Mouse (Mus musculus): ENCODE measurements around the gene Polr2l. TPM values are rescaled to one million over a fixed set of nuclear protein-coding genes. Genes with fewer than 3 reads are reported as not detected.

Polr2l gene
- polyA plus RNA-seq, 1 experiment from 2014 or later, result 73.9 TPM

- Histone ChIP-seq H3K4me1 (replicated peaks; ENCODE audit: control insufficient read depth, insufficient read depth, low read length) (peaks cover 24% of the 10 kb centered on the region), H3K27me3 (ENCODE audit: control insufficient read depth, insufficient read depth, low read length) (no peaks in the 10 kb centered on the region; the same call in 1 of the 2 replicates), H3K36me3 (ENCODE audit: control insufficient read depth, insufficient read depth, low read length) (peaks cover 2% of the 10 kb centered on the region; the same call in 1 of the 2 replicates), H3K4me2 (ENCODE audit: low read depth, low read length, severe bottlenecking) (peak within 1 kb of the TSS; percentile 96), H3K4me3 (ENCODE audit: low read depth, low read length) (peak within 1 kb of the TSS; percentile 58), H3K27ac (ENCODE audit: low read depth, low read length) (peak within 1 kb of the TSS; percentile 37; the same call in 1 of the 2 replicates), H3K9me3 (ENCODE audit: control insufficient read depth, low read length) (no peaks in the 10 kb centered on the region), H3K9ac (ENCODE audit: low read length) (peak within 1 kb of the TSS; percentile 81)
- ATAC-seq (replicated peaks; ENCODE audit: low FRiP score), result peak; percentile 77
- DNase-seq (ENCODE audit: low spot score), result peak; percentile 91
- 6% methylated on average over 53 of the region's 53 CpGs for WGBS
These were observed 37.5 kb downstream of the Polr2l start, which contains the start of gene Slc25a22 for GRCm38 (mm10) chr7:141437178-141438120. TSS of gene Slc25a22 (minus strand) at chr7:141437892.

GRCm38 (mm10) chr7:141436523-141436892, 38.4 kb downstream of the Polr2l start:
- H3K9me3 ChIP-seq (ENCODE audit: control insufficient read depth, low read length), result no peaks in the 10 kb centered on the region
- DNase-seq (ENCODE audit: low spot score) (no peak), ATAC-seq (replicated peaks; ENCODE audit: low FRiP score) (no peak)
- H3K27me3 ChIP-seq (ENCODE audit: control insufficient read depth, insufficient read depth, low read length), result no peaks in the 10 kb centered on the region; the same call in 1 of the 2 replicates
- peak overlapping the region; percentile 81 for H3K9ac ChIP-seq (ENCODE audit: low read length)
- peak overlapping the region; percentile 58 for H3K4me3 ChIP-seq (ENCODE audit: low read depth, low read length)
- peak overlapping the region; percentile 96 for H3K4me2 ChIP-seq (ENCODE audit: low read depth, low read length, severe bottlenecking)
- peaks cover 22% of the 10 kb centered on the region for H3K4me1 ChIP-seq (replicated peaks; ENCODE audit: control insufficient read depth, insufficient read depth, low read length)
- peaks cover 2% of the 10 kb centered on the region; the same call in 1 of the 2 replicates for H3K36me3 ChIP-seq (ENCODE audit: control insufficient read depth, insufficient read depth, low read length)
- 49% methylated on average over 2 of the region's 2 CpGs for WGBS
- H3K27ac ChIP-seq (ENCODE audit: low read depth, low read length), result no peak overlapping the region

- H3K36me3 ChIP-seq (ENCODE audit: control insufficient read depth, insufficient read depth, low read length), result peaks cover 2% of the 10 kb centered on the region; the same call in 1 of the 2 replicates
- H3K4me3 ChIP-seq (ENCODE audit: low read depth, low read length), result no peak overlapping the region
- H3K27ac ChIP-seq (ENCODE audit: low read depth, low read length), result no peak overlapping the region
- no peak overlapping the region for H3K9ac ChIP-seq (ENCODE audit: low read length)
- H3K9me3 ChIP-seq (ENCODE audit: control insufficient read depth, low read length), result no peaks in the 10 kb centered on the region
- 77% methylated on average over 9 of the region's 9 CpGs for WGBS
- H3K4me2 ChIP-seq (ENCODE audit: low read depth, low read length, severe bottlenecking), result no peak overlapping the region
- peak; percentile 47 for DNase-seq (ENCODE audit: low spot score)
- H3K4me1 ChIP-seq (replicated peaks; ENCODE audit: control insufficient read depth, insufficient read depth, low read length), result peaks cover 22% of the 10 kb centered on the region
- no peaks in the 10 kb centered on the region for H3K27me3 ChIP-seq (ENCODE audit: control insufficient read depth, insufficient read depth, low read length)
- ATAC-seq (replicated peaks; ENCODE audit: low FRiP score), result no peak
These were observed 38.9 kb downstream of the Polr2l start for GRCm38 (mm10) chr7:141435856-141436522.

GRCm38 (mm10) chr7:141435129-141435855, 39.6 kb downstream of the Polr2l start:
- Histone ChIP-seq H3K4me3 (ENCODE audit: low read depth, low read length) (peak overlapping the region; percentile 43), H3K9me3 (ENCODE audit: control insufficient read depth, low read length) (no peaks in the 10 kb centered on the region), H3K27ac (ENCODE audit: low read depth, low read length) (peak overlapping the region; percentile 64; the same call in 1 of the 2 replicates), H3K27me3 (ENCODE audit: control insufficient read depth, insufficient read depth, low read length) (no peaks in the 10 kb centered on the region), H3K4me2 (ENCODE audit: low read depth, low read length, severe bottlenecking) (peak overlapping the region; percentile 74), H3K9ac (ENCODE audit: low read length) (peak overlapping the region; percentile 65), H3K36me3 (ENCODE audit: control insufficient read depth, insufficient read depth, low read length) (peaks cover 5% of the 10 kb centered on the region; the same call in 1 of the 2 replicates), H3K4me1 (replicated peaks; ENCODE audit: control insufficient read depth, insufficient read depth, low read length) (peaks cover 22% of the 10 kb centered on the region)
- DNase-seq (ENCODE audit: low spot score), result peak; percentile 79
- ATAC-seq (replicated peaks; ENCODE audit: low FRiP score), result 0 out of 2 replicates have a peak, but pooled peaks have one; percentile 6
- 4% methylated on average over 17 of the region's 17 CpGs for WGBS

GRCm38 (mm10) chr7:141434464-141434863, 40.5 kb downstream of the Polr2l start:
- H3K4me2 ChIP-seq (ENCODE audit: low read depth, low read length, severe bottlenecking), result peak overlapping the region; percentile 74
- H3K9ac ChIP-seq (ENCODE audit: low read length), result peak overlapping the region; percentile 65
- ATAC-seq (replicated peaks; ENCODE audit: low FRiP score), result no peak
- 20% methylated on average over 8 of the region's 8 CpGs for WGBS
- DNase-seq (ENCODE audit: low spot score), result no peak
- no peaks in the 10 kb centered on the region for H3K27me3 ChIP-seq (ENCODE audit: control insufficient read depth, insufficient read depth, low read length)
- H3K4me3 ChIP-seq (ENCODE audit: low read depth, low read length), result peak overlapping the region; percentile 43
- peak overlapping the region; percentile 64 for H3K27ac ChIP-seq (ENCODE audit: low read depth, low read length)
- peaks cover 5% of the 10 kb centered on the region; the same call in 1 of the 2 replicates for H3K36me3 ChIP-seq (ENCODE audit: control insufficient read depth, insufficient read depth, low read length)
- peaks cover 23% of the 10 kb centered on the region for H3K4me1 ChIP-seq (replicated peaks; ENCODE audit: control insufficient read depth, insufficient read depth, low read length)
- no peaks in the 10 kb centered on the region for H3K9me3 ChIP-seq (ENCODE audit: control insufficient read depth, low read length)

GRCm38 (mm10) chr7:141433517-141434400, 41.2 kb downstream of the Polr2l start:
- DNase-seq (ENCODE audit: low spot score), result no peak
- Histone ChIP-seq H3K36me3 (ENCODE audit: control insufficient read depth, insufficient read depth, low read length) (peaks cover 5% of the 10 kb centered on the region; the same call in 1 of the 2 replicates), H3K27me3 (ENCODE audit: control insufficient read depth, insufficient read depth, low read length) (no peaks in the 10 kb centered on the region), H3K9ac (ENCODE audit: low read length) (peak overlapping the region; percentile 65), H3K4me3 (ENCODE audit: low read depth, low read length) (peak overlapping the region; percentile 43), H3K4me2 (ENCODE audit: low read depth, low read length, severe bottlenecking) (peak overlapping the region; percentile 74), H3K4me1 (replicated peaks; ENCODE audit: control insufficient read depth, insufficient read depth, low read length) (peaks cover 25% of the 10 kb centered on the region), H3K27ac (ENCODE audit: low read depth, low read length) (0 out of 2 replicates have a peak overlapping the region, but pooled peaks have one; percentile 64), H3K9me3 (ENCODE audit: control insufficient read depth, low read length) (no peaks in the 10 kb centered on the region)
- 75% methylated on average over 15 of the region's 15 CpGs for WGBS
- no peak for ATAC-seq (replicated peaks; ENCODE audit: low FRiP score)

GRCm38 (mm10) chr7:141432741-141433516, 42.0 kb downstream of the Polr2l start:
- DNase-seq (ENCODE audit: low spot score) (no peak), ATAC-seq (replicated peaks; ENCODE audit: low FRiP score) (no peak)
- peaks cover 26% of the 10 kb centered on the region for H3K4me1 ChIP-seq (replicated peaks; ENCODE audit: control insufficient read depth, insufficient read depth, low read length)
- no peak overlapping the region for H3K27ac ChIP-seq (ENCODE audit: low read depth, low read length)
- no peak overlapping the region; the same call in 1 of the 2 replicates for H3K9ac ChIP-seq (ENCODE audit: low read length)
- H3K36me3 ChIP-seq (ENCODE audit: control insufficient read depth, insufficient read depth, low read length), result peaks cover 3% of the 10 kb centered on the region; the same call in 1 of the 2 replicates
- H3K9me3 ChIP-seq (ENCODE audit: control insufficient read depth, low read length), result no peaks in the 10 kb centered on the region
- H3K27me3 ChIP-seq (ENCODE audit: control insufficient read depth, insufficient read depth, low read length), result no peaks in the 10 kb centered on the region
- H3K4me2 ChIP-seq (ENCODE audit: low read depth, low read length, severe bottlenecking), result no peak overlapping the region
- 94% methylated on average over 6 of the region's 6 CpGs for WGBS
- no peak overlapping the region for H3K4me3 ChIP-seq (ENCODE audit: low read depth, low read length)

Data from forebrain, embryonic 11.5 days (tissue).